Mouse (Mus musculus) thymus, adult 2 months (tissue): ENCODE data around the gene Cspg5. TPM values are rescaled to one million over a fixed set of nuclear protein-coding genes. Genes with fewer than 3 reads are reported as not detected.

ENCODE experiments used
- DNase-seq: peaks from one replicate; pipeline ENCODE4 v3.0.0; 2021
- H3K27ac ChIP-seq: fragments of 200-500 bp; 2 replicates; pipeline ENCODE4 v1.5.1; 2012; ENCODE audit warnings: low read length, control low read depth; ENCODE audit not compliant: control insufficient read depth, insufficient read depth
- H3K27me3 ChIP-seq: fragments of 200-500 bp; 2 replicates; pipeline ENCODE4 v1.6.1; 2012; ENCODE audit warnings: mild to moderate bottlenecking, low read length, moderate library complexity, mixed read lengths; ENCODE audit not compliant: control insufficient read depth, insufficient read depth
- H3K36me3 ChIP-seq: fragments of 200-500 bp; 2 replicates; pipeline ENCODE4 v1.6.1; 2012; ENCODE audit warnings: mild to moderate bottlenecking, low read length, moderate library complexity; ENCODE audit not compliant: control insufficient read depth, insufficient read depth
- H3K4me1 ChIP-seq: fragments of 200-500 bp; replicated peaks from 2 replicates; pipeline ENCODE4 v1.6.1; 2012; ENCODE audit warnings: low read length; ENCODE audit not compliant: control insufficient read depth, insufficient read depth
- H3K4me3 ChIP-seq: fragments of 200-500 bp; 2 replicates; pipeline ENCODE4 v1.5.1; 2012; ENCODE audit warnings: mild to moderate bottlenecking, low read length, control low read depth, moderate library complexity; ENCODE audit not compliant: control insufficient read depth, insufficient read depth
- CTCF ChIP-seq: fragments of 200-500 bp; IDR thresholded peaks from 2 replicates; pipeline ENCODE4 v1.5.1; 2012; ENCODE audit warnings: mild to moderate bottlenecking, control low read depth, low read length, moderate library complexity, borderline replicate concordance; ENCODE audit not compliant: control insufficient read depth, poor library complexity, insufficient read depth; ENCODE audit errors: extremely low read depth
- POLR2A ChIP-seq: fragments of 200-500 bp; IDR thresholded peaks from 2 replicates; pipeline ENCODE4 v1.6.1; 2012; ENCODE audit warnings: mild to moderate bottlenecking, low read length, control low read depth, moderate library complexity; ENCODE audit not compliant: control insufficient read depth, poor library complexity, insufficient read depth; ENCODE audit errors: extremely low read depth
- WGBS: fragments of 180-500 bp; shearing (Covaris S2); methylation state at CpG from one replicate; pipeline ENCODE4 v1.1.7; 2018; 5-methylcytosine and 5-hydroxymethylcytosine counted together
- polyA plus RNA-seq: library from polyadenylated mRNA; depleted of rRNA; stranded (reverse); fragments of >200 nt; gene quantifications from 2 replicates; pipeline ENCODE4 v1.2.3, GENCODE M21; 2012

Cspg5 gene
- polyA plus RNA-seq, 1 experiment: 0.61 TPM

- no peaks in the 10 kb centered on the region for H3K4me1 ChIP-seq
- DNase-seq: no peak
- H3K4me3 ChIP-seq: no peak overlapping the region
- 96% methylated on average over 10 of the region's 10 CpGs for WGBS
- no peaks in the 10 kb centered on the region for H3K36me3 ChIP-seq
- H3K27ac ChIP-seq: no peak overlapping the region
- no peaks in the 10 kb centered on the region for H3K27me3 ChIP-seq
- TF ChIP-seq POLR2A (no peak), CTCF (no peak)
Observed at GRCm38 (mm10) chr9:110268416-110268815, 24.8 kb downstream of the Cspg5 start.

GRCm38 (mm10) chr9:110272330-110272729 lies 28.7 kb downstream of the Cspg5 start:
- Histone ChIP-seq H3K4me1 (no peaks in the 10 kb centered on the region), H3K27ac (no peak overlapping the region), H3K36me3 (no peaks in the 10 kb centered on the region), H3K4me3 (no peak overlapping the region), H3K27me3 (no peaks in the 10 kb centered on the region)
- WGBS: 96% methylated on average over 3 of the region's 3 CpGs
- TF ChIP-seq CTCF (no peak), POLR2A (no peak)
- DNase-seq: no peak

DNA sequence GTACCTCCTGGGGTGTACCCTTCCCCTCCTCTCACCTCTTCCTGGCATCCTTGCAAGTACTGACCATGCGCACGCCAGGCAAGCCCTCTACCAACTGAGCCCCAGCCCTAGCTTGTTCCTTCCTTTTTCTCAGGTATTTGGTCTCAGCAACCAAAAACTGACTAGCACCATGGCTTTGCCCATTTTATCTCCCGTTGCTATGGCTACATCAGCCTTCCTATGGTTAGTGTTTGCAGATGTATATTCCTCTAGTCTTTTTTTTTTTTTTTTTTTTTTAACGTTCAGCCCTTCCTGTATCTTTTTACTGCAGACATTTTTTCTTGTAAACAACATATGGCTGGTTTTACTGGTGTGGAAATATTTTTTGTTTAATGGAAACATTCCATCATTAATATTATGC lies 29.9 kb downstream of the Cspg5 start:
- 45% methylated on average over 4 of the region's 4 CpGs for WGBS
- Histone ChIP-seq H3K4me3 (no peak overlapping the region), H3K27me3 (no peaks in the 10 kb centered on the region), H3K27ac (no peak overlapping the region), H3K4me1 (no peaks in the 10 kb centered on the region), H3K36me3 (no peaks in the 10 kb centered on the region)
- no peak for DNase-seq
- TF ChIP-seq CTCF (no peak), POLR2A (no peak)

DNA sequence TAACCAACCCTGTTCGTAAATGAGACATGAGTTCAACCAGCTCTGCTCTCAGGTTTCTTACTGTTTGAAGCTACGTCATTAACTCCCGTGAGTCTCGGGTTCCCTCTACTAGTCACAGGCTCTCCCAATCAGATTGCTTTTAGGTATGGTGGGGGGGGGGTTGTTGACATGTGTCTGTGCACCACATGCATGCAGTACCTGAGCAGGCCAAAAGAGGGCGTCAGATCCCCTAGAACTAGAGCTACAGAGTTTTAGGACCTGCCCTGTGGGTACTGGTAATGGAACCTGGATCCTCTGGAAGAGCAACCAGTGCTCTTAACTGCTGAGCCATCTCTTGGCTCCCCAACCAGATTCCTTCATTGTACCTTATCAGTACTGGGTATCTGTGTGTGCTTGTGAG lies 32.3 kb downstream of the Cspg5 start:
- 91% methylated on average over 5 of the region's 5 CpGs for WGBS
- no peak for TF ChIP-seq CTCF
- Histone ChIP-seq H3K4me1 (no peaks in the 10 kb centered on the region), H3K27ac (no peak overlapping the region), H3K36me3 (no peaks in the 10 kb centered on the region), H3K27me3 (no peaks in the 10 kb centered on the region), H3K4me3 (no peak overlapping the region)
- peak; percentile 13 for DNase-seq

DNA sequence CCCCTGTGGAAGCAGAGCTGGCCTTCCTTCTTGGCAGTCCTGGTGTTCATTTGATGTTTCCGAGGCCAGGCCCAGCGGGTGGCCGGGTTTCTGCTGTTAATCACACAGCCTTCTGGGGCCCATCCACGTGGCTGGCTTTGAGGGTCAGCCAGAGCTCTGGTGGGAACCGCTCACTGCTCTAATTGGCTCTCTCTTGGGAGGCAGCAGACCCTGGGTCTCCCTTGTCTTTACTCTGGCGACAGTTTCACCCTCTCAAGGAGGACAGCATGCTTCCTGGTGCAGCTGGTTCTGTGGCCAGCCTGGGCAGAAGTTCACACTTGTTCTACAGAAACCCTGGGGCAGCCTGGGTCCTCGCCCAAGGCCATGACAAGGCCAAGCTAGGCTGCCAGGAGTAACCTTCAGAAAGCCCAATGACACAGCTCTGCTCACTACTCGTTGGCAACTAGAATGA lies 33.9 kb downstream of the Cspg5 start:
- Histone ChIP-seq H3K27me3 (no peaks in the 10 kb centered on the region), H3K27ac (no peak overlapping the region), H3K36me3 (no peaks in the 10 kb centered on the region), H3K4me1 (no peaks in the 10 kb centered on the region), H3K4me3 (no peak overlapping the region)
- DNase-seq: no peak
- no peak for TF ChIP-seq CTCF
- TF ChIP-seq POLR2A: no peak
- 83% methylated on average over 8 of the region's 8 CpGs for WGBS

DNA sequence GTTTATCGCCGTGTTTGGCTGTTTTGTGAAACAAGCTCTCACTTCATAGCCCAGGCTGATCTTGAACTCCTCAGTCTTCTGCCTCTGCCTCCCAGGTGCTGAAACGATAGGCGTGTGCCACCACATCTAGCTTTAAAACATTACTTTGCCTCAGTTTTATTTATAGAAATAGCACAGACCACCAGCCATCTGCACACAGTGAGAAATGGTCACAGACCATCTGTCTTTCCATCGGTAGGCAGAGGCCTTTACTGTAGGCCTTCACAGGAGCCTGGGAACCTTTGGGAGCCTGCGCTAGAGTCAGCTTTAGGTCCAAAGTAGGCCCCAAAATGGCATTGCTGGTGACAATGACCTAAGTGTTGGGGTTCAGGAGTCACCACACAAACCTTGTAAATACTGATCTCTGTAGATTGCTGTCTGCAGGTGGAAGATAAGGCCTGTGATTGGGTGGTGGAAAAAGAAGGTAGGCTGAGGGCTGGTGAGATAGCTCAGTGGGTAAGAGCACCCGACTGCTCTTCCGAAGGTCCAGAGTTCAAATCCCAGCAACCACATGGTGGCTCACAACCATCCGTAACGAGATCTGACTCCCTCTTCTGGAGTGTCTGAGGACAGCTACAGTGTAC lies 40.6 kb downstream of the Cspg5 start:
- Histone ChIP-seq H3K27ac (no peak overlapping the region), H3K27me3 (no peaks in the 10 kb centered on the region), H3K4me1 (no peaks in the 10 kb centered on the region), H3K4me3 (no peak overlapping the region), H3K36me3 (no peaks in the 10 kb centered on the region)
- no peak for DNase-seq
- no peak for TF ChIP-seq POLR2A
- TF ChIP-seq CTCF: no peak
- WGBS: 96% methylated on average over 10 of the region's 10 CpGs
